Mouse (Mus musculus) G1E (cell line): ENCODE measurements at regions not wholly inside any gene's neighbourhood (a gene's known extent, or its start where the extent isn't known, plus 50 kb on each side); places are given as distances from the start of the nearest gene placed in this dataset.

Experiments used
- CTCF ChIP-seq: IDR thresholded peaks from 2 replicates; pipeline ENCODE4 v1.5.1; 2012; ENCODE audit warnings: low read depth, low read length, inconsistent platforms, mixed read lengths
- GATA1 ChIP-seq: IDR thresholded peaks from 2 replicates; pipeline ENCODE4 v1.6.1; 2012; ENCODE audit warnings: borderline replicate concordance, low read length, inconsistent platforms, mixed read lengths
- TAL1 ChIP-seq: conservative IDR thresholded peaks from 2 replicates; pipeline ENCODE4 v1.6.1; 2012; ENCODE audit warnings: low read depth, low read length, inconsistent platforms, mixed read lengths

GRCm38 (mm10) chr3:143509531-143509930 is 627.7 kb upstream of the Pkn2 start:
- no peak for TF ChIP-seq CTCF
- no peak for TF ChIP-seq TAL1
- no peak for TF ChIP-seq GATA1
